Mouse (Mus musculus) heart, adult 2 months (tissue): ENCODE measurements around the gene Crisp2. TPM values are rescaled to one million over a fixed set of nuclear protein-coding genes. Genes with fewer than 3 reads are reported as not detected.

Source experiments
- DNase-seq, 2 experiments: peaks; one replicate each; pipeline ENCODE4 v3.0.0; 2021
- H3K27ac ChIP-seq: fragments of 200-600 bp; 2 replicates; pipeline ENCODE4 v1.8.1; 2022
- H3K27me3 ChIP-seq: fragments of 200-500 bp; 2 replicates; pipeline ENCODE4 v1.6.1; 2012; ENCODE audit warnings: mild to moderate bottlenecking, low read length, inconsistent platforms, mixed read lengths; ENCODE audit not compliant: control insufficient read depth, insufficient read depth
- H3K36me3 ChIP-seq: fragments of 200-500 bp; 2 replicates; pipeline ENCODE4 v1.6.1; 2012; ENCODE audit warnings: low read length, inconsistent platforms; ENCODE audit not compliant: control insufficient read depth, insufficient read depth
- H3K4me1 ChIP-seq: fragments of 200-500 bp; 2 replicates; pipeline ENCODE4 v1.6.1; 2011; ENCODE audit warnings: low read length; ENCODE audit not compliant: control insufficient read depth, insufficient read depth
- H3K4me3 ChIP-seq: fragments of 200-600 bp; 2 replicates; pipeline ENCODE4 v1.8.1; 2022
- H3K79me2 ChIP-seq: fragments of 200-500 bp; replicated peaks from 2 replicates; pipeline ENCODE4 v1.6.1; 2012; ENCODE audit warnings: mild to moderate bottlenecking, inconsistent platforms, low read length, moderate library complexity, mixed read lengths; ENCODE audit not compliant: control insufficient read depth, insufficient read depth
- H3K9ac ChIP-seq: fragments of 200-500 bp; 2 replicates; pipeline ENCODE4 v1.6.1; 2012; ENCODE audit warnings: low read depth, mild to moderate bottlenecking, control low read depth, inconsistent platforms, low read length, mixed read lengths
- CTCF ChIP-seq: fragments of 200-600 bp; IDR thresholded peaks from 2 replicates; pipeline ENCODE4 v1.8.1; 2022; ENCODE audit warnings: antibody characterized with exemption, mild to moderate bottlenecking, moderate library complexity
- EP300 ChIP-seq: fragments of 200-500 bp; IDR thresholded peaks from 2 replicates; pipeline ENCODE4 v1.6.1; 2011; ENCODE audit warnings: low read depth, low read length, control low read depth; ENCODE audit not compliant: insufficient read depth
- POLR2A ChIP-seq: fragments of 200-500 bp; IDR thresholded peaks from 2 replicates; pipeline ENCODE4 v1.6.1; 2011; ENCODE audit warnings: mild to moderate bottlenecking, low read depth, low read length, control low read depth; ENCODE audit not compliant: insufficient read depth
- WGBS: fragments of 180-500 bp; shearing (Covaris S2); methylation state at CpG from one replicate; pipeline ENCODE4 v1.1.7; 2018; 5-methylcytosine and 5-hydroxymethylcytosine counted together
- intact Hi-C: fragments of 180-260 bp; cut with DNase I; formaldehyde crosslinking; loops from one replicate; pipeline ENCODE4 v1.15.1; 2025
- polyA plus RNA-seq: library from polyadenylated mRNA; depleted of rRNA; stranded (reverse); fragments of >200 nt; gene quantifications from 2 replicates; pipeline ENCODE4 v1.2.3, GENCODE M21; 2012
- total RNA-seq, 2 experiments: library from RNA; stranded (reverse); gene quantifications; 2 replicates each; pipeline ENCODE4 v1.2.3; 2021

Gene Crisp2
- total and polyA plus RNA-seq, 3 experiments: 0.10 TPM; not detected in 2

GRCm38 (mm10) chr17:40806550-40806949, 253 bp downstream of the Crisp2 start:
- no peaks in the 10 kb centered on the region for H3K4me1 ChIP-seq
- 6% methylated on average over 3 of the region's 3 CpGs for WGBS
- no peak for TF ChIP-seq EP300
- no peak for TF ChIP-seq POLR2A
- TF ChIP-seq CTCF: no peak
- no peaks in the 10 kb centered on the region for H3K79me2 ChIP-seq
- H3K27me3 ChIP-seq: no peaks in the 10 kb centered on the region
- H3K4me3 ChIP-seq: no peak overlapping the region
- H3K36me3 ChIP-seq: no peaks in the 10 kb centered on the region
- H3K9ac ChIP-seq: no peak overlapping the region
- H3K27ac ChIP-seq: no peak overlapping the region
- intact Hi-C loops: no loop called here
- no peak for DNase-seq

DNA sequence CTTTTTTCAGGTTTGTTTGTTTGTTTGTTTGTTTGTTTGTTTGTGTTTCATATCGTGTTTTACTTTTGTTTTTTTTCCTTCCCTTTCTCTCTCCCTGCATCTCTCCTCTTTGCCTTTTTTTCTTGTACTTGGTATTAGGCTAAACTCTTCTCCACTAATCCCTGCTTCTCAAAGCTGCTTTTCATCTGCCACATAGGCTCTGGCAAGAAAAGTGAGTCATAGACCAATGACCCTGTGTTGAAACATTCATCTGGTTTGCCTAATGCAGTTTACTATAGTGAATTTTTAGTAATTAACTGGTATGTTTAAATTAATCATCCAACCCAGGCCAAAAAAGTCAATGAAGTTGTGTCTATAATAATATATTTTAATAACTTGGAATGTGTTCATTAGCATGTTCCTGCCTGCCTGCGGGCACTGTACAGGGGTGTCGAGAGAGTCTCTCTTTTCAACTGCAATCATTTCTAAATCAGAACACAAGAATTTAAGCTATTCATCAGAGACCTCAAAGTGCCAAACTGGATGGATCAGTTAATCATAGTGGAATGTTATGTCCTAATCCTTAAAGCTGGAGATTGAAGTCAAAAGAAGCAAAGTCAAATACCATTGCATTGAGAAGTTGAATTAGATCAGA, 4.0 kb downstream of the Crisp2 start:
- no peaks in the 10 kb centered on the region for H3K27me3 ChIP-seq
- H3K4me1 ChIP-seq: no peaks in the 10 kb centered on the region
- WGBS: 79% methylated on average over 3 of the region's 3 CpGs
- no peaks in the 10 kb centered on the region for H3K36me3 ChIP-seq
- H3K4me3 ChIP-seq: no peak overlapping the region
- no peak for TF ChIP-seq EP300
- no peak for TF ChIP-seq POLR2A
- TF ChIP-seq CTCF: no peak
- DNase-seq: no peak
- H3K27ac ChIP-seq: no peak overlapping the region
- no peak overlapping the region for H3K9ac ChIP-seq
- intact Hi-C loops: no loop called here
- H3K79me2 ChIP-seq: no peaks in the 10 kb centered on the region

- Histone ChIP-seq H3K79me2 (no peaks in the 10 kb centered on the region), H3K36me3 (no peaks in the 10 kb centered on the region), H3K4me3 (no peak overlapping the region), H3K27ac (no peak overlapping the region), H3K9ac (no peak overlapping the region), H3K4me1 (no peaks in the 10 kb centered on the region), H3K27me3 (no peaks in the 10 kb centered on the region)
- WGBS: 46% methylated on average over 20 of the region's 20 CpGs
- TF ChIP-seq POLR2A: no peak
- TF ChIP-seq EP300: no peak
- peak; percentile 20; the same call in 1 of the 2 replicates for TF ChIP-seq CTCF
- DNase-seq: no peak
- intact Hi-C loops: no loop called here
Observed at GRCm38 (mm10) chr17:40793921-40794854, 12.6 kb downstream of the Crisp2 start.

GRCm38 (mm10) chr17:40789877-40790276, 16.9 kb downstream of the Crisp2 start:
- Histone ChIP-seq H3K4me3 (no peak overlapping the region), H3K9ac (no peak overlapping the region), H3K79me2 (no peaks in the 10 kb centered on the region), H3K27me3 (no peaks in the 10 kb centered on the region), H3K36me3 (no peaks in the 10 kb centered on the region), H3K4me1 (no peaks in the 10 kb centered on the region), H3K27ac (no peak overlapping the region)
- TF ChIP-seq EP300 (no peak), POLR2A (no peak), CTCF (no peak)
- intact Hi-C loops: no loop called here
- no peak for DNase-seq

GRCm38 (mm10) chr17:40767120-40767519, 39.7 kb downstream of the Crisp2 start:
- TF ChIP-seq EP300 (no peak), CTCF (no peak), POLR2A (no peak)
- Histone ChIP-seq H3K36me3 (no peaks in the 10 kb centered on the region), H3K27me3 (no peaks in the 10 kb centered on the region), H3K27ac (no peak overlapping the region), H3K79me2 (no peaks in the 10 kb centered on the region), H3K4me3 (no peak overlapping the region), H3K4me1 (no peaks in the 10 kb centered on the region), H3K9ac (no peak overlapping the region)
- WGBS: 57% methylated on average over 1 of the region's 1 CpGs
- intact Hi-C loops: no loop called here
- DNase-seq: no peak

DNA sequence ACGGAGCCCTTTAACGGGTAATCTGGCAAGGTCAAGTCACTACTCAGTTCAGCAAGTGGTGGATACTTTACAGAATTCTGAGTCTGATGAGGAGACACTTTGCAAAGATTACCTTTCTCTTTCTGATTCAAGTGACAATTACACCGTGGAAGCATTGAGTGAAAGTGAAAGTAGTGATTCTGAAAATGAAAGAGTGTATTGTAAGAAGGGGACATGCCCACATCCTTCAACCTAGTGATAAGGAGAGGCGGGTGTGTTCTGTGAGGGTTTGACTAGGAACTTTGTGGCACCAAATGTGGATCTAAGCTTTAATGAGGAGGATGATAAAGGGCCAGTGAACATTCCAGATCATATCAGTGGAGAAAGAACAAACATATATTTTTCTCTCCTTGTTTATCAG, 43.1 kb downstream of the Crisp2 start:
- no peak overlapping the region for H3K27ac ChIP-seq
- TF ChIP-seq CTCF (no peak), EP300 (no peak), POLR2A (no peak)
- no peaks in the 10 kb centered on the region for H3K4me1 ChIP-seq
- no peaks in the 10 kb centered on the region for H3K79me2 ChIP-seq
- H3K27me3 ChIP-seq: no peaks in the 10 kb centered on the region
- WGBS: 64% methylated on average over 4 of the region's 4 CpGs
- H3K9ac ChIP-seq: no peak overlapping the region
- H3K4me3 ChIP-seq: no peak overlapping the region
- intact Hi-C loops: no loop called here
- DNase-seq: no peak
- no peaks in the 10 kb centered on the region for H3K36me3 ChIP-seq
